Mouse (Mus musculus) spleen, adult 2 months (tissue): ENCODE results near the gene Tbx19.

Source experiments
- CTCF ChIP-seq: fragments of 200-500 bp; IDR thresholded peaks from 2 replicates; pipeline ENCODE4 v1.5.1; 2011; ENCODE audit warnings: mild to moderate bottlenecking, inconsistent platforms; ENCODE audit not compliant: insufficient read depth, insufficient read length, insufficient replicate concordance; ENCODE audit errors: extremely low read depth
- POLR2A ChIP-seq: fragments of 200-500 bp; IDR thresholded peaks from 2 replicates; pipeline ENCODE4 v1.6.1; 2011; ENCODE audit warnings: low read depth, low read length, inconsistent platforms

DNA sequence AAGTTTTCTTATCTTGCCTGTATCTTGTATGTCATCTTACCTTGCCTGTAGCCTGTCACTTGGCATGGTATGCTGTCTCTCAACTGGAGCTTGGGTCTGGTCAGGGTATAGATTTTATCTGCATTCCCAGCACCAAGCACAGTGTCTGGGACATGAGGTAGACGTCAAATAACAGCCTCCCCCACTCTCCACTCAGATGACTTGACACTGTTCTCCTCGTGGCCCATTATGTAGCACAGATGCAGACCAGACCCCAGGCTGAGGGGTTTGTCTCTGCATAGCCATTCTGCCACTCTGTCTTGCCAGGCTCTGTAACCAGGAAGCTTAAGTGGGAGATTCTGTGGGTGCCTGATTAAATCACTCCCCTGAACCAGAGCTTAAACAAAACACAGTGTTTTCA, 45.0 kb upstream of the Tbx19 start:
- TF ChIP-seq POLR2A (no peak), CTCF (no peak)
